Mouse (Mus musculus): ENCODE results near the gene Frmd4b.

DNA sequence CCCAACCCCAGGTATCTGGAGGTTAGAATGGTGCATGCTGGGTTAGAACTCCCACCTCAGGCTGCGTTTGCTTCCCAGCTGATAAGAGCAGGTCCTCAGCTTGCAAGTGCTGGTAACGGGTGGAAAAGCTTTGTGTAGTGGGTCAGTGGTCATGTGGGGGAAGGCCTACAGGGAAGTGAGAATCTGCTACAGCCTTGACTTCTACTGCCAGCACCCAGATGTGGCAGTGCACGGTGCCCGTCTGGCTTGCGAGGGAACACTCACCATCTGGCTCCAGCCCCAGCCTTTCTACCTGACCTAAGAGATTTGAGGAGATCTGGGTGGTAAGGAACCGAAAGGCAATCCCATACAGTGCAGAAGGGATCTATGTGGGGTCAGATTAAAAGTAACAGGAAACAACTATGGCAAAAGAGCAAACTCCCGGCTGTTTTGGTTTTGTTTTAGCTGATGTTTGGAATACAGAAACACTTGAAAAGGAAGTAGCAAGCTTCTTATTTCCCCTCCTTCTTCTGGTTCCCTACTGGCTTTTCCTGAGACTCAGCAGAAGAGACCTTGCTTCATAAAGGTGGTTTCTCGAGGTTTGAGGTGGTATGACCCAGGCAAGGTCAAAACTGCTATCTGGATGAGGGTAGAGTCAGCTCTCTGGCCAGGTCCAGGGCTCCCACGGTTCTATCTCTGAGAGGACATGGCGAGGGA is 185.9 kb downstream of the Frmd4b start:
- TF ChIP-seq CTCF (IDR thresholded peaks at IDR 0.05; ENCODE audit: borderline replicate concordance, insufficient read depth, low read depth, low read length) = no peak
- no peak for TF ChIP-seq POLR2A (IDR thresholded peaks at IDR 0.05; ENCODE audit: borderline replicate concordance, insufficient read depth, low read length)

Measured in cerebellum, adult 2 months (tissue).